Comparison of ENCODE assay signal across 27 mouse cellular contexts in the genomic region with DNA sequence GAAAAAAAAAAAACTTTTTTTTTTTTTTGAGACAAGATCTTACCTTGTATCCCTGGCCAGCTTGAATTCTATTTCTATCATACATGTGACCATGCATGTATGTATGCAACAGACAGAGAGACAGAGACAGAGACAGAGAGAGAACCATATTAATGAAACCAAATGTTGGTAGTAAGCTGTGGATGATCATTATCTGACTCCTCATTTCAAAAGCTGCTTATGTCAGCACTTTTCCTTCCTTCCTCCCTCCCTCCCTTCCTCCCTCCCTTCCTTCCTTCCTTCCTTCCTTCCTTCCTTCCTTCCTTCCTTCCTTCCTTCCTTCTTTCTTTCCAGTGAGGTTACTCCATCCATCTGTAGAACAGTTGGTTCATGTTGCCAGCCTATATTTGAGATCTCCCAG. TPM values are rescaled to one million over a fixed set of nuclear protein-coding genes. Genes with fewer than 3 reads are reported as not detected.
"Had no signal": no experiment of that assay in that cellular context is flagged by ENCODE, and none has a peak within 500 bp of the region (broad histone marks: within the 10 kb centered on the region; RNA-seq: fewer than 3 reads in every experiment).

No protein-coding gene starts in this region.

- H3K4me1 ChIP-seq: embryonic facial prominence, embryonic 10.5 days; embryonic facial prominence, embryonic 12.5 days; embryonic facial prominence, embryonic 13.5 days; embryonic facial prominence, embryonic 15.5 days; forebrain, embryonic 10.5 days; forebrain, embryonic 12.5 days; forebrain, embryonic 15.5 days; heart, embryonic 10.5 days had no signal

- H3K27ac ChIP-seq: embryonic facial prominence, embryonic 10.5 days; embryonic facial prominence, embryonic 12.5 days; embryonic facial prominence, embryonic 13.5 days; embryonic facial prominence, embryonic 15.5 days; forebrain, embryonic 10.5 days; forebrain, embryonic 12.5 days; forebrain, embryonic 13.5 days; forebrain, embryonic 15.5 days; gastrocnemius, adult 2 months; heart, adult 2 months; heart, embryonic 10.5 days had no signal

- H3K27me3 ChIP-seq: embryonic facial prominence, embryonic 12.5 days; embryonic facial prominence, embryonic 13.5 days; embryonic facial prominence, embryonic 15.5 days; forebrain, embryonic 12.5 days; forebrain, embryonic 13.5 days; forebrain, embryonic 15.5 days had no signal

- H3K4me2 ChIP-seq: embryonic facial prominence, embryonic 12.5 days; embryonic facial prominence, embryonic 13.5 days; embryonic facial prominence, embryonic 15.5 days; forebrain, embryonic 12.5 days; forebrain, embryonic 13.5 days; forebrain, embryonic 15.5 days had no signal

- H3K4me3 ChIP-seq: embryonic facial prominence, embryonic 10.5 days; embryonic facial prominence, embryonic 12.5 days; embryonic facial prominence, embryonic 13.5 days; embryonic facial prominence, embryonic 15.5 days; erythroblast, embryonic 14.5 days; forebrain, embryonic 10.5 days; forebrain, embryonic 12.5 days; forebrain, embryonic 13.5 days; forebrain, embryonic 15.5 days; gastrocnemius, adult 2 months; heart, adult 2 months; heart, embryonic 10.5 days had no signal

- H3K9ac ChIP-seq: embryonic facial prominence, embryonic 12.5 days; embryonic facial prominence, embryonic 13.5 days; embryonic facial prominence, embryonic 15.5 days; forebrain, embryonic 12.5 days; forebrain, embryonic 13.5 days; forebrain, embryonic 15.5 days; forebrain, postnatal 0 days had no signal

- H3K36me3 ChIP-seq: embryonic facial prominence, embryonic 10.5 days; embryonic facial prominence, embryonic 12.5 days; embryonic facial prominence, embryonic 13.5 days; embryonic facial prominence, embryonic 15.5 days; forebrain, embryonic 10.5 days; forebrain, embryonic 12.5 days; forebrain, embryonic 15.5 days; heart, embryonic 10.5 days had no signal

- H3K9me3 ChIP-seq: embryonic facial prominence, embryonic 10.5 days; embryonic facial prominence, embryonic 12.5 days; embryonic facial prominence, embryonic 13.5 days; embryonic facial prominence, embryonic 15.5 days; forebrain, embryonic 10.5 days; forebrain, embryonic 12.5 days; forebrain, embryonic 13.5 days; forebrain, embryonic 15.5 days; heart, embryonic 10.5 days had no signal

- DNase-seq: cerebellum, adult 9-10 months; cerebellum, adult 9-11 months; cerebellum, postnatal 10 days; cerebellum, postnatal 14 days; cerebellum, postnatal 25 days; cerebellum, postnatal 36 days; forebrain, postnatal 0 days; gastrocnemius, adult 2 months; gastrocnemius, postnatal 10 days; gastrocnemius, postnatal 14 days; gastrocnemius, postnatal 25 days; gastrocnemius, postnatal 36 days; heart, adult 11 months; heart, adult 18-20 months; heart, adult 2 months had no signal

RNA-seq across cellular contexts. Expression of gene Skap1, which starts 18.8 kb away (rescaled TPM):
- total RNA-seq: common myeloid progenitor, adult 5-6 weeks; gastrocnemius, adult 18-20 months; gastrocnemius, adult 2 months had no signal
- polyA plus RNA-seq: erythroblast, embryonic 14.5 days had no signal
